Mouse (Mus musculus) thymus, adult 2 months (tissue): Measurements from ENCODE around the gene OR5BS1P. TPM values are rescaled to one million over a fixed set of nuclear protein-coding genes. Genes with fewer than 3 reads are reported as not detected.
"Not testable (repeated sequence)": the region's sequence is repeated elsewhere in the genome, so short reads cannot be mapped to it uniquely, and the experiment has no call there.

Experiments
- DNase-seq: peaks from one replicate; pipeline ENCODE4 v3.0.0; 2021
- H3K27ac ChIP-seq: fragments of 200-500 bp; 2 replicates; pipeline ENCODE4 v1.5.1; 2012; ENCODE audit warnings: low read length, control low read depth; ENCODE audit not compliant: control insufficient read depth, insufficient read depth
- H3K27me3 ChIP-seq: fragments of 200-500 bp; 2 replicates; pipeline ENCODE4 v1.6.1; 2012; ENCODE audit warnings: mild to moderate bottlenecking, low read length, moderate library complexity, mixed read lengths; ENCODE audit not compliant: control insufficient read depth, insufficient read depth
- H3K36me3 ChIP-seq: fragments of 200-500 bp; 2 replicates; pipeline ENCODE4 v1.6.1; 2012; ENCODE audit warnings: mild to moderate bottlenecking, low read length, moderate library complexity; ENCODE audit not compliant: control insufficient read depth, insufficient read depth
- H3K4me1 ChIP-seq: fragments of 200-500 bp; replicated peaks from 2 replicates; pipeline ENCODE4 v1.6.1; 2012; ENCODE audit warnings: low read length; ENCODE audit not compliant: control insufficient read depth, insufficient read depth
- H3K4me3 ChIP-seq: fragments of 200-500 bp; 2 replicates; pipeline ENCODE4 v1.5.1; 2012; ENCODE audit warnings: mild to moderate bottlenecking, low read length, control low read depth, moderate library complexity; ENCODE audit not compliant: control insufficient read depth, insufficient read depth
- CTCF ChIP-seq: fragments of 200-500 bp; IDR thresholded peaks from 2 replicates; pipeline ENCODE4 v1.5.1; 2012; ENCODE audit warnings: mild to moderate bottlenecking, control low read depth, low read length, moderate library complexity, borderline replicate concordance; ENCODE audit not compliant: control insufficient read depth, poor library complexity, insufficient read depth; ENCODE audit errors: extremely low read depth
- POLR2A ChIP-seq: fragments of 200-500 bp; IDR thresholded peaks from 2 replicates; pipeline ENCODE4 v1.6.1; 2012; ENCODE audit warnings: mild to moderate bottlenecking, low read length, control low read depth, moderate library complexity; ENCODE audit not compliant: control insufficient read depth, poor library complexity, insufficient read depth; ENCODE audit errors: extremely low read depth
- WGBS: fragments of 180-500 bp; shearing (Covaris S2); methylation state at CpG from one replicate; pipeline ENCODE4 v1.1.7; 2018; 5-methylcytosine and 5-hydroxymethylcytosine counted together
- polyA plus RNA-seq: library from polyadenylated mRNA; depleted of rRNA; stranded (reverse); fragments of >200 nt; gene quantifications from 2 replicates; pipeline ENCODE4 v1.2.3, GENCODE M21; 2012

OR5BS1P gene
- polyA plus RNA-seq, 1 experiment, result not detected

- no peaks in the 10 kb centered on the region for H3K27me3 ChIP-seq
- no peak overlapping the region for H3K4me3 ChIP-seq
- 5% methylated on average over 8 of the region's 8 CpGs for WGBS
- TF ChIP-seq POLR2A, result no peak
- H3K36me3 ChIP-seq, result peaks cover 5% of the 10 kb centered on the region; the same call in 1 of the 2 replicates
- peaks cover 36% of the 10 kb centered on the region for H3K4me1 ChIP-seq
- peak; percentile 73 for DNase-seq
- H3K27ac ChIP-seq, result peak overlapping the region; percentile 91
Observed at GRCm38 (mm10) chr15:98514146-98514545, 44.5 kb downstream of the OR5BS1P start.

- not testable (repeated sequence) for H3K27me3 ChIP-seq, H3K4me3 ChIP-seq, DNase-seq
- peak overlapping the region; percentile 91 for H3K27ac ChIP-seq
- peaks cover 36% of the 10 kb centered on the region for H3K4me1 ChIP-seq
- peaks cover 10% of the 10 kb centered on the region for H3K36me3 ChIP-seq
- WGBS, result 87% methylated on average over 2 of the region's 2 CpGs
Observed at GRCm38 (mm10) chr15:98514845-98515244, 45.1 kb downstream of the OR5BS1P start.

GRCm38 (mm10) chr15:98517380-98518355 is 48.0 kb downstream of the OR5BS1P start:
- Histone ChIP-seq H3K4me3 (no peak overlapping the region), H3K27me3 (no peaks in the 10 kb centered on the region), H3K27ac (no peak overlapping the region), H3K36me3 (peaks cover 36% of the 10 kb centered on the region), H3K4me1 (peaks cover 24% of the 10 kb centered on the region)
- TF ChIP-seq POLR2A (no peak), CTCF (peak; percentile 72; the same call in 1 of the 2 replicates)
- 77% methylated on average over 16 of the region's 16 CpGs for WGBS
- peak; percentile 74 for DNase-seq

DNA sequence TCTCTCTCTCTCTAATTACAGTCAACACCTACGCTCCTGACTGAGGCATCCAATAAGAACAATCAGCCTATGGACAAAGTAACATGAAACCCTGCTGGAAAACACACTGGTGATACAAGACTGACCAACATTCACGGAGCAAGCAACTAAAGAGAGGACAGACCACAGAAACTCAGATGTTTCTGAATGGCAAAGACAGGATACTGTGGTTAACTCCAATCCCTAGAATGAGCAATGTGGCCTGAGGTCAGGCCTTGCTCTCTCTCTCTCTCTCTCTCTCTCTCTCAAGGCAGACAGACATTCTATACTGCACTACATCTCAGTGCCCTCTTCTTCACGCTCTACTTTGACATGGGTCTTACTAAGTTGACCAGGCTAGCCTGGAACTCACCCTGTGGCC is 51.5 kb downstream of the OR5BS1P start:
- H3K27me3 ChIP-seq, result no peaks in the 10 kb centered on the region
- DNase-seq, result no peak
- H3K4me3 ChIP-seq, result no peak overlapping the region
- no peak overlapping the region for H3K27ac ChIP-seq
- TF ChIP-seq CTCF (no peak), POLR2A (no peak)
- WGBS, result 60% methylated on average over 3 of the region's 3 CpGs
- peaks cover 71% of the 10 kb centered on the region for H3K36me3 ChIP-seq
- H3K4me1 ChIP-seq, result 0 out of 2 replicates have a peak, but pooled peaks cover 2% of the 10 kb centered on the region

GRCm38 (mm10) chr15:98526057-98526456 is 56.4 kb downstream of the OR5BS1P start:
- DNase-seq, result no peak
- 94% methylated on average over 5 of the region's 5 CpGs for WGBS
- no peaks in the 10 kb centered on the region for H3K27me3 ChIP-seq
- H3K36me3 ChIP-seq, result peaks cover 96% of the 10 kb centered on the region
- H3K4me1 ChIP-seq, result no peaks in the 10 kb centered on the region
- no peak overlapping the region for H3K27ac ChIP-seq
- TF ChIP-seq CTCF (no peak), POLR2A (no peak)
- no peak overlapping the region for H3K4me3 ChIP-seq

DNA sequence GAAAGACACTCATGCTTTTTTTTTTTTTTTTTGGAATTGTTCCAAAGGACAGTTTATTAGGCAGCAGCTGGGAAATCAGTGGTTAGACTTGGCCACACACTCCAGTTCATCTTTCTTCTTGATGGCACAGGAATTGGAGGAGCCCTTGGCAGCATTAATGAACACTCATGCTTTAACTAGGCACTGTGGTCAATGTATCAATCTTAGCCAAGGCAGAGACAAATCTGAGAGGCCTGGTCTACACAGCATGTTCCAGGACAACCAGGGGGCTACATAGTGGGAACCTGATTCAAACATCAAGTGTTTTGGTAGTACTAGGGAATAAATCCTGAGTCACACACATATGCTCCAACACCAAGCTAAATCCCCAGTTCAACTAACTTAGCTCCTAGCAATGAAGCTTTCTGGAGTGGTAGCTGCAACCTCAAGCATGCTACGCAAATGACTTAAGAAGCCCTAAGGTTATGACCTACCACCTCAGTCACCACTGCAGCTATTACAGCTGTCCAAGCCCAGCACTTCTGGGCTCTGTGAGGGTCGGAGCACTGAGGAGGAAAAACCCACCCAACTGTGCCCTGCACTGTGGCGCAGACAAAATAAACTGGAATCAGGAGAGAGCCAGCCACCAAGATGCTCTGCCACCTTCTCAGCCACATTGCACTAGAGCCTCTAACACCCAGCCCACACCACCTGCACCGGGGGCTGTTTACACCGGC is 57.5 kb downstream of the OR5BS1P start:
- WGBS, result 91% methylated on average over 5 of the region's 5 CpGs
- Histone ChIP-seq H3K4me3 (no peak overlapping the region), H3K36me3 (peaks cover 92% of the 10 kb centered on the region), H3K27ac (no peak overlapping the region), H3K27me3 (no peaks in the 10 kb centered on the region), H3K4me1 (peaks cover under 1% of the 10 kb centered on the region)
- TF ChIP-seq POLR2A, result no peak
- TF ChIP-seq CTCF, result no peak
- no peak for DNase-seq
